Mouse (Mus musculus): ENCODE data around the gene Zzef1. TPM values are rescaled to one million over a fixed set of nuclear protein-coding genes. Genes with fewer than 3 reads are reported as not detected.
"Not testable (repeated sequence)": the region's sequence is repeated elsewhere in the genome, so short reads cannot be mapped to it uniquely, and the experiment has no call there.

Zzef1 gene
- polyA plus RNA-seq, 1 experiment from 2014 or later: 6.9 TPM

- H3K27me3 ChIP-seq (ENCODE audit: insufficient read depth, low read length): no peaks in the 10 kb centered on the region
- H3K9me3 ChIP-seq (replicated peaks; ENCODE audit: low read length): no peaks in the 10 kb centered on the region
- ATAC-seq (replicated peaks; ENCODE audit: low FRiP score, low read depth) (no peak), DNase-seq (ENCODE audit: low spot score) (no peak)
- no peak overlapping the region; the same call in 1 of the 2 replicates for H3K27ac ChIP-seq
- H3K4me1 ChIP-seq (replicated peaks; ENCODE audit: insufficient read depth, low read length): no peaks in the 10 kb centered on the region
- TF ChIP-seq CTCF (IDR thresholded peaks at IDR 0.05; ENCODE audit: low read depth): no peak
- no peak overlapping the region for H3K9ac ChIP-seq (ENCODE audit: low read depth, low read length)
- no peak overlapping the region for H3K4me2 ChIP-seq (ENCODE audit: low read length)
- peaks cover 32% of the 10 kb centered on the region for H3K36me3 ChIP-seq (ENCODE audit: insufficient read depth, low read length)
- no peak overlapping the region for H3K4me3 ChIP-seq (replicated peaks; ENCODE audit: low read depth, low read length)
- WGBS: 78% methylated on average over 8 of the region's 8 CpGs
These were observed 28.3 kb upstream of the Zzef1 start for GRCm38 (mm10) chr11:72767716-72768115.

GRCm38 (mm10) chr11:72769061-72769460 lies 27.0 kb upstream of the Zzef1 start:
- DNase-seq (ENCODE audit: low spot score): peak; percentile 54
- ATAC-seq (replicated peaks; ENCODE audit: low FRiP score, low read depth): no peak
- H3K9ac ChIP-seq (ENCODE audit: low read depth, low read length): no peak overlapping the region
- no peak for TF ChIP-seq CTCF (IDR thresholded peaks at IDR 0.05; ENCODE audit: low read depth)
- H3K4me1 ChIP-seq (replicated peaks; ENCODE audit: insufficient read depth, low read length): no peaks in the 10 kb centered on the region
- H3K9me3 ChIP-seq (replicated peaks; ENCODE audit: low read length): no peaks in the 10 kb centered on the region
- H3K27me3 ChIP-seq (ENCODE audit: insufficient read depth, low read length): no peaks in the 10 kb centered on the region
- peaks cover 19% of the 10 kb centered on the region for H3K36me3 ChIP-seq (ENCODE audit: insufficient read depth, low read length)
- no peak overlapping the region for H3K4me2 ChIP-seq (ENCODE audit: low read length)
- 84% methylated on average over 3 of the region's 3 CpGs for WGBS
- H3K27ac ChIP-seq: no peak overlapping the region
- H3K4me3 ChIP-seq (replicated peaks; ENCODE audit: low read depth, low read length): no peak overlapping the region

- no peak for TF ChIP-seq CTCF (IDR thresholded peaks at IDR 0.05; ENCODE audit: low read depth)
- Histone ChIP-seq H3K27ac (no peak overlapping the region), H3K9me3 (replicated peaks; ENCODE audit: low read length) (no peaks in the 10 kb centered on the region), H3K4me3 (replicated peaks; ENCODE audit: low read depth, low read length) (no peak overlapping the region), H3K36me3 (ENCODE audit: insufficient read depth, low read length) (peaks cover 12% of the 10 kb centered on the region), H3K27me3 (ENCODE audit: insufficient read depth, low read length) (no peaks in the 10 kb centered on the region), H3K4me2 (ENCODE audit: low read length) (no peak overlapping the region), H3K9ac (ENCODE audit: low read depth, low read length) (no peak overlapping the region), H3K4me1 (replicated peaks; ENCODE audit: insufficient read depth, low read length) (no peaks in the 10 kb centered on the region)
- ATAC-seq (replicated peaks; ENCODE audit: low FRiP score, low read depth): no peak
- 88% methylated on average over 3 of the region's 3 CpGs for WGBS
- DNase-seq (ENCODE audit: low spot score): no peak
These were observed 25.7 kb upstream of the Zzef1 start for GRCm38 (mm10) chr11:72770324-72770723.

- 74% methylated on average over 5 of the region's 5 CpGs for WGBS
- H3K27me3 ChIP-seq (ENCODE audit: insufficient read depth, low read length): no peaks in the 10 kb centered on the region
- no peak overlapping the region for H3K9ac ChIP-seq (ENCODE audit: low read depth, low read length)
- TF ChIP-seq CTCF (IDR thresholded peaks at IDR 0.05; ENCODE audit: low read depth): no peak
- H3K36me3 ChIP-seq (ENCODE audit: insufficient read depth, low read length): peaks cover 12% of the 10 kb centered on the region
- H3K4me1 ChIP-seq (replicated peaks; ENCODE audit: insufficient read depth, low read length): no peaks in the 10 kb centered on the region
- DNase-seq (ENCODE audit: low spot score) (no peak), ATAC-seq (replicated peaks; ENCODE audit: low FRiP score, low read depth) (no peak)
- no peaks in the 10 kb centered on the region for H3K9me3 ChIP-seq (replicated peaks; ENCODE audit: low read length)
- H3K27ac ChIP-seq: no peak overlapping the region
- no peak overlapping the region for H3K4me2 ChIP-seq (ENCODE audit: low read length)
- H3K4me3 ChIP-seq (replicated peaks; ENCODE audit: low read depth, low read length): no peak overlapping the region
These were observed 25.2 kb upstream of the Zzef1 start for GRCm38 (mm10) chr11:72770816-72771215.

- ATAC-seq (replicated peaks; ENCODE audit: low FRiP score, low read depth) (no peak), DNase-seq (ENCODE audit: low spot score) (no peak)
- Histone ChIP-seq H3K9me3 (replicated peaks; ENCODE audit: low read length) (no peaks in the 10 kb centered on the region), H3K9ac (ENCODE audit: low read depth, low read length) (no peak overlapping the region), H3K27ac (no peak overlapping the region), H3K4me1 (replicated peaks; ENCODE audit: insufficient read depth, low read length) (no peaks in the 10 kb centered on the region), H3K27me3 (ENCODE audit: insufficient read depth, low read length) (no peaks in the 10 kb centered on the region), H3K4me3 (replicated peaks; ENCODE audit: low read depth, low read length) (no peak overlapping the region), H3K36me3 (ENCODE audit: insufficient read depth, low read length) (peaks cover 12% of the 10 kb centered on the region), H3K4me2 (ENCODE audit: low read length) (no peak overlapping the region)
- no peak for TF ChIP-seq CTCF (IDR thresholded peaks at IDR 0.05; ENCODE audit: low read depth)
- 67% methylated on average over 4 of the region's 4 CpGs for WGBS
These were observed 24.6 kb upstream of the Zzef1 start for GRCm38 (mm10) chr11:72771461-72771860.

- not testable (repeated sequence) for H3K4me1 ChIP-seq (replicated peaks; ENCODE audit: insufficient read depth, low read length); H3K4me2 ChIP-seq (ENCODE audit: low read length); H3K36me3 ChIP-seq (ENCODE audit: insufficient read depth, low read length); DNase-seq (ENCODE audit: low spot score); H3K9ac ChIP-seq (ENCODE audit: low read depth, low read length); H3K27me3 ChIP-seq (ENCODE audit: insufficient read depth, low read length); ATAC-seq (replicated peaks; ENCODE audit: low FRiP score, low read depth); H3K27ac ChIP-seq; H3K4me3 ChIP-seq (replicated peaks; ENCODE audit: low read depth, low read length); H3K9me3 ChIP-seq (replicated peaks; ENCODE audit: low read length)
- peak; percentile 16; the same call in 1 of the 2 replicates for TF ChIP-seq CTCF (IDR thresholded peaks at IDR 0.05; ENCODE audit: low read depth)
- 27% methylated on average over 1 of the region's 1 CpGs for WGBS
These were observed 23.4 kb upstream of the Zzef1 start for GRCm38 (mm10) chr11:72772611-72773010.

GRCm38 (mm10) chr11:72778957-72779356 lies 17.1 kb upstream of the Zzef1 start:
- no peaks in the 10 kb centered on the region for H3K4me1 ChIP-seq (replicated peaks; ENCODE audit: insufficient read depth, low read length)
- TF ChIP-seq CTCF (IDR thresholded peaks at IDR 0.05; ENCODE audit: low read depth): no peak
- H3K9ac ChIP-seq (ENCODE audit: low read depth, low read length): no peak overlapping the region
- H3K9me3 ChIP-seq (replicated peaks; ENCODE audit: low read length): no peaks in the 10 kb centered on the region
- no peaks in the 10 kb centered on the region for H3K27me3 ChIP-seq (ENCODE audit: insufficient read depth, low read length)
- no peaks in the 10 kb centered on the region for H3K36me3 ChIP-seq (ENCODE audit: insufficient read depth, low read length)
- no peak overlapping the region for H3K27ac ChIP-seq
- no peak for ATAC-seq (replicated peaks; ENCODE audit: low FRiP score, low read depth)
- H3K4me3 ChIP-seq (replicated peaks; ENCODE audit: low read depth, low read length): no peak overlapping the region
- no peak for DNase-seq (ENCODE audit: low spot score)
- H3K4me2 ChIP-seq (ENCODE audit: low read length): no peak overlapping the region
